Mouse (Mus musculus) embryo, embryonic 11 days (tissue): ENCODE data around the gene Zfhx3.

Experiments
- DNase-seq: peaks from one replicate; pipeline ENCODE4 v3.0.0-alpha.2; 2015

Zfhx3 gene

GRCm38 (mm10) chr8:108819826-108820225 is 877.4 kb downstream of the Zfhx3 start:
- DNase-seq, result peak; percentile 64

GRCm38 (mm10) chr8:108820634-108821033 is 878.2 kb downstream of the Zfhx3 start:
- DNase-seq, result peak; percentile 81

GRCm38 (mm10) chr8:108822841-108823266 is 880.4 kb downstream of the Zfhx3 start:
- DNase-seq, result no peak

- no peak for DNase-seq
Measured at GRCm38 (mm10) chr8:108824049-108824448, 881.6 kb downstream of the Zfhx3 start.

- no peak for DNase-seq
Measured at GRCm38 (mm10) chr8:108826414-108826813, 884.0 kb downstream of the Zfhx3 start.

- DNase-seq, result peak; percentile 23
Measured at GRCm38 (mm10) chr8:108827428-108827827, 885.0 kb downstream of the Zfhx3 start.

- peak; percentile 75 for DNase-seq
Measured at GRCm38 (mm10) chr8:108829305-108829717, 886.9 kb downstream of the Zfhx3 start.

GRCm38 (mm10) chr8:108835143-108835542 is 892.7 kb downstream of the Zfhx3 start:
- no peak for DNase-seq

- DNase-seq, result no peak
Measured at GRCm38 (mm10) chr8:108837788-108838187, 895.3 kb downstream of the Zfhx3 start.

- DNase-seq, result no peak
Measured at GRCm38 (mm10) chr8:108838761-108839160, 896.3 kb downstream of the Zfhx3 start.

- no peak for DNase-seq
Measured at GRCm38 (mm10) chr8:108842307-108842706, 899.9 kb downstream of the Zfhx3 start.

GRCm38 (mm10) chr8:108846174-108846573 is 903.7 kb downstream of the Zfhx3 start:
- DNase-seq, result peak; percentile 28

GRCm38 (mm10) chr8:108846827-108847226 is 904.4 kb downstream of the Zfhx3 start:
- DNase-seq, result no peak

GRCm38 (mm10) chr8:108847356-108847755 is 904.9 kb downstream of the Zfhx3 start:
- DNase-seq, result no peak

GRCm38 (mm10) chr8:108848484-108848883 is 906.0 kb downstream of the Zfhx3 start:
- no peak for DNase-seq

- no peak for DNase-seq
Measured at GRCm38 (mm10) chr8:108853028-108853427, 910.6 kb downstream of the Zfhx3 start.

GRCm38 (mm10) chr8:108854444-108855102 is 912.1 kb downstream of the Zfhx3 start:
- peak; percentile 19 for DNase-seq

- no peak for DNase-seq
Measured at GRCm38 (mm10) chr8:108859001-108859400, 916.6 kb downstream of the Zfhx3 start.

GRCm38 (mm10) chr8:108859983-108860382 is 917.5 kb downstream of the Zfhx3 start:
- no peak for DNase-seq

GRCm38 (mm10) chr8:108863440-108863839 is 921.0 kb downstream of the Zfhx3 start:
- DNase-seq, result no peak

GRCm38 (mm10) chr8:108866430-108866829 is 924.0 kb downstream of the Zfhx3 start:
- DNase-seq, result no peak

- no peak for DNase-seq
Measured at GRCm38 (mm10) chr8:108867482-108868258, 925.2 kb downstream of the Zfhx3 start.

- DNase-seq, result no peak
Measured at GRCm38 (mm10) chr8:108868259-108869090, 926.0 kb downstream of the Zfhx3 start.
